Mouse (Mus musculus) myocyte (in vitro differentiated cells): ENCODE data around the gene Col4a2. TPM values are rescaled to one million over a fixed set of nuclear protein-coding genes. Genes with fewer than 3 reads are reported as not detected.

Experiments used
- H3K27me3 ChIP-seq: one replicate; pipeline ENCODE4 v1.6.1; 2011; ENCODE audit not compliant: control insufficient read depth, insufficient read depth, insufficient read length
- H3K36me3 ChIP-seq: one replicate; pipeline ENCODE4 v1.6.1; 2011; ENCODE audit not compliant: control insufficient read depth, insufficient read depth
- H3K4me2 ChIP-seq: one replicate; pipeline ENCODE4 v1.6.1; 2011; ENCODE audit warnings: low read depth, control low read depth
- H3K4me3 ChIP-seq: one replicate; pipeline ENCODE4 v1.5.1; 2011; ENCODE audit warnings: mild to moderate bottlenecking, control low read depth, moderate library complexity
- H3K79me2 ChIP-seq: one replicate; pipeline ENCODE4 v1.6.1; 2011; ENCODE audit not compliant: control insufficient read depth, insufficient read depth
- H3ac ChIP-seq: one replicate; pipeline ENCODE4 v1.6.1; 2011; ENCODE audit not compliant: control insufficient read depth, insufficient read length
- CEBPB ChIP-seq: IDR thresholded peaks from 2 replicates; pipeline ENCODE4 v1.6.1; 2011; ENCODE audit warnings: mild to moderate bottlenecking, moderate library complexity; ENCODE audit not compliant: poor library complexity, insufficient read depth, severe bottlenecking
- E2F4 ChIP-seq: IDR thresholded peaks from one replicate; pipeline ENCODE4 v1.6.1; 2011; ENCODE audit warnings: mild to moderate bottlenecking, control low read depth, moderate library complexity; ENCODE audit not compliant: insufficient read depth
- MAX ChIP-seq: IDR thresholded peaks from one replicate; pipeline ENCODE4 v1.6.1; 2011; ENCODE audit warnings: low read depth, mild to moderate bottlenecking, control low read depth
- MYOD1 ChIP-seq, 3 experiments: IDR thresholded peaks; one replicate each; pipeline ENCODE4 v1.6.1; 2011; ENCODE audit warnings: control low read depth in 2 of 3, low read depth in 2 of 3, mild to moderate bottlenecking in 2 of 3, moderate library complexity in 1 of 3; ENCODE audit not compliant: insufficient read length in 2 of 3, control insufficient read depth in 1 of 3
- MYOG ChIP-seq, 3 experiments: IDR thresholded peaks; one replicate each; pipeline ENCODE4 v1.6.1; 2011; ENCODE audit warnings: control low read depth in 2 of 3, low read depth in 2 of 3, mild to moderate bottlenecking in 2 of 3; ENCODE audit not compliant: insufficient read length in 2 of 3, control insufficient read depth in 1 of 3, insufficient read depth in 1 of 3
- POLR2A ChIP-seq: IDR thresholded peaks from one replicate; pipeline ENCODE4 v1.6.1; 2011; ENCODE audit warnings: low read depth, mild to moderate bottlenecking, control low read depth, moderate library complexity; ENCODE audit not compliant: insufficient read length
- POLR2AphosphoS2 ChIP-seq: IDR thresholded peaks from one replicate; pipeline ENCODE4 v1.6.1; 2011; ENCODE audit warnings: low read depth, control low read depth; ENCODE audit not compliant: insufficient read length
- REST ChIP-seq: IDR thresholded peaks from one replicate; pipeline ENCODE4 v1.6.1; 2011; ENCODE audit warnings: mild to moderate bottlenecking, control low read depth, moderate library complexity; ENCODE audit not compliant: insufficient read depth, insufficient read length
- SRF ChIP-seq: IDR thresholded peaks from one replicate; pipeline ENCODE4 v1.6.1; 2011; ENCODE audit warnings: low read depth; ENCODE audit not compliant: control insufficient read depth, insufficient read length
- TCF12 ChIP-seq: IDR thresholded peaks from one replicate; pipeline ENCODE4 v1.6.1; 2011; ENCODE audit warnings: mild to moderate bottlenecking, control low read depth; ENCODE audit not compliant: poor library complexity, insufficient read depth, severe bottlenecking
- TCF3 ChIP-seq: IDR thresholded peaks from one replicate; pipeline ENCODE4 v1.6.1; 2011; ENCODE audit warnings: low read depth, control low read depth; ENCODE audit not compliant: insufficient read length
- USF1 ChIP-seq: IDR thresholded peaks from one replicate; pipeline ENCODE4 v1.6.1; 2011; ENCODE audit warnings: low read depth, mild to moderate bottlenecking, control low read depth, moderate library complexity
- polyA plus RNA-seq: library from polyadenylated mRNA; unstranded; fragments of >200 nt; fragmentation: generic; extraction: Trizol; gene quantifications from one replicate; pipeline ENCODE4 v1.2.1, GENCODE M21; 2012; ENCODE audit warnings: missing spikeins

Gene Col4a2
- polyA plus RNA-seq, 1 experiment, result 47.3 TPM

- no peak overlapping the region for H3K4me3 ChIP-seq
- H3K27me3 ChIP-seq, result no peaks in the 10 kb centered on the region
- H3K79me2 ChIP-seq, result no peaks in the 10 kb centered on the region
- H3ac ChIP-seq, result no peak overlapping the region
- peak overlapping the region; percentile 74 for H3K4me2 ChIP-seq
- H3K36me3 ChIP-seq, result no peaks in the 10 kb centered on the region
- TF ChIP-seq MYOD1 (IDR thresholded peaks at IDR 0.05; ENCODE audit: control insufficient read depth in 1 of 3, insufficient read length in 2 of 3, low read depth in 2 of 3) (no peak), REST (no peak), TCF3 (no peak), CEBPB (no peak), SRF (no peak), TCF12 (no peak), MYOG (IDR thresholded peaks at IDR 0.05; ENCODE audit: control insufficient read depth in 1 of 3, insufficient read depth in 1 of 3, insufficient read length in 2 of 3, low read depth in 2 of 3) (no peak), POLR2A (no peak), E2F4 (no peak), USF1 (no peak), POLR2AphosphoS2 (no peak), MAX (no peak)
These were observed 68.9 kb downstream of the Col4a2 start for GRCm38 (mm10) chr8:11381544-11381943.

DNA sequence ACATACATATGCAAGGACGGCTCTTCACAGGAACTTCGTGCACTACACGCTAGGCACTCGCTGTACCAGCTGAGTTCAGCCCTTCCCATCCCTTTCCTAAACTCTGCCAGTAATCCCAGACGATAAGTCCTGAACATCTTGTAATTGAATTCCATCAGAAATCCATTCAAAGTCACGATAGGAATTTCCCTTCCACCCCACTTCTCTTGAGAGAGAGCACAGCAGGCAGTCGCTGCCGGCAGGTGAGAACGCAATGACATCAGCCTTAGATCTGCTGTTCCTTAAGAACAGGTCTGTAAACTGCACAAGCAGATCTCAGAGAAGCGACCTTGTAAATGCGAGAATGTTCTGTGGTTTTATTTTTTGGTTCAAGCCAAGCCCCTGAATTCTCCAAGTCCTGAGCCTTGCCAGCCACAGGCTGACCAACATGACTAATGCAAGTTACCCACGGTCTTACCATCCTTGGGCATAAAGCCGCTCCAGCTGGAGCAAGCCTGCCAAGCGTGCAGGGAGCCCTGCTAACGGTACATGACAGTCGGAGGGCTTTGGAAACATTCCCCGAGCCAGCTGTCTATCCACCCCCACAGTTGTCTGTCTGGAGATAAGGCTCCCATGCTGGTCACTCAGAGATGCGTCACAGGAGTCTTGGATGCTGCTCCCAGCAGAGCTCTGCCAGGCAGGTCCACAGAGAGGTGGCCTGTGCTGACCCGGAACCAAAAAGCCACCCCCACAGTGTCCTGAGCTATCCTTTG, 69.6 kb downstream of the Col4a2 start:
- no peak overlapping the region for H3K4me3 ChIP-seq
- no peaks in the 10 kb centered on the region for H3K36me3 ChIP-seq
- H3ac ChIP-seq, result no peak overlapping the region
- TF ChIP-seq REST (no peak), SRF (peak; percentile 96), MYOG (IDR thresholded peaks at IDR 0.05; ENCODE audit: control insufficient read depth in 1 of 3, insufficient read depth in 1 of 3, insufficient read length in 2 of 3, low read depth in 2 of 3) (peak; percentile 90 to 100 (median 98)), POLR2AphosphoS2 (no peak), USF1 (no peak), CEBPB (peak; percentile 32; the same call in 1 of the 2 replicates), TCF3 (peak; percentile 87), MYOD1 (IDR thresholded peaks at IDR 0.05; ENCODE audit: control insufficient read depth in 1 of 3, insufficient read length in 2 of 3, low read depth in 2 of 3) (peak; percentile 95 to 97 (median 96)), MAX (no peak), POLR2A (no peak), TCF12 (peak; percentile 99), E2F4 (no peak)
- H3K27me3 ChIP-seq, result no peaks in the 10 kb centered on the region
- H3K79me2 ChIP-seq, result no peaks in the 10 kb centered on the region
- peak overlapping the region; percentile 74 for H3K4me2 ChIP-seq

DNA sequence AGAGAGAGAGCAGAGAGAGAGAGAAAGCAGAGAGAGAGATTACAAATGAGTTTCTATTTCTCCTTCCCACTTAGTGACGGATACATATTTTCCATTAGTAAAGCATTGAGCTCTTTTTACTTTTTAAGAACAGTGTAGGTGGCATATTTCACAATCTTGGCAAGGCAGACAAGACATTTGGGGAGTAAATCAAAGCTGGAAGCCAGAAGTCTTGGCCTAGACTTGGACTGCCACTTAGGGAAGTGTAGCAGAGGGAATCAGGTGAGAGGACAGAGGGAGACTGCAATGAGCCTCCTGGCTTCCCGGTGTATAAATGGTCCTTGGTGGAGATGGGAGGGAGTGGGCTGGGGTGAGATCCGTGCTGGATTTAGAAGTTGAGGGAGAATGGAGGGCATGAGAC, 70.3 kb downstream of the Col4a2 start:
- H3K79me2 ChIP-seq, result no peaks in the 10 kb centered on the region
- TF ChIP-seq SRF, result no peak
- TF ChIP-seq TCF12, result no peak
- TF ChIP-seq REST, result no peak
- no peak for TF ChIP-seq MYOG (IDR thresholded peaks at IDR 0.05; ENCODE audit: control insufficient read depth in 1 of 3, insufficient read depth in 1 of 3, insufficient read length in 2 of 3, low read depth in 2 of 3)
- TF ChIP-seq MAX, result no peak
- no peak for TF ChIP-seq MYOD1 (IDR thresholded peaks at IDR 0.05; ENCODE audit: control insufficient read depth in 1 of 3, insufficient read length in 2 of 3, low read depth in 2 of 3)
- peak; percentile 78 for TF ChIP-seq CEBPB
- TF ChIP-seq POLR2A, result no peak
- no peak overlapping the region for H3ac ChIP-seq
- H3K36me3 ChIP-seq, result no peaks in the 10 kb centered on the region
- H3K27me3 ChIP-seq, result no peaks in the 10 kb centered on the region
- no peak overlapping the region for H3K4me3 ChIP-seq
- H3K4me2 ChIP-seq, result peak overlapping the region; percentile 47

DNA sequence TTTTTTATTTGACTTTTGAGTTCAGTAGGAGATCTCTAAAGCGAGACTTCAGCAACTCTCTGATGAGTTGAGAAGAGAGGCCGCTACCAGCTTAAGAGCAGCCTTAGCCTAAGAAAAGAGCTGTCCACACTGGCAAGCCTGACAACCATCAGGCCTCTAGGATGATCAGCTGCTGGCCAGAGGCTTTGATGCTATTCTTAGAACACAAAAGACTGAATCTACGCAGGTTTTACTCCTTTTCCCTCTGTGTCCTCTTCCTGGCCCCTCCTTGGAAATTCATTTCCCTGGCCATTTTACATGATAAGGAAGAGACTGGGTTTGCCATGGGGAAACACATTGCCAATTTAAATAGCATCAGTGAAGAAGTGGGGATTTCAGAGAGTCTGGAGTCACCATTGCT, 70.8 kb downstream of the Col4a2 start:
- no peaks in the 10 kb centered on the region for H3K79me2 ChIP-seq
- peak overlapping the region; percentile 47 for H3K4me2 ChIP-seq
- no peaks in the 10 kb centered on the region for H3K27me3 ChIP-seq
- H3K36me3 ChIP-seq, result no peaks in the 10 kb centered on the region
- H3K4me3 ChIP-seq, result no peak overlapping the region
- peak in 1 of 3 experiments; percentile 15 for TF ChIP-seq MYOG (IDR thresholded peaks at IDR 0.05; ENCODE audit: control insufficient read depth in 1 of 3, insufficient read depth in 1 of 3, insufficient read length in 2 of 3, low read depth in 2 of 3)
- TF ChIP-seq TCF12, result no peak
- H3ac ChIP-seq, result no peak overlapping the region

- no peaks in the 10 kb centered on the region for H3K36me3 ChIP-seq
- no peaks in the 10 kb centered on the region for H3K79me2 ChIP-seq
- H3K27me3 ChIP-seq, result no peaks in the 10 kb centered on the region
- H3ac ChIP-seq, result no peak overlapping the region
- no peak overlapping the region for H3K4me2 ChIP-seq
- no peak overlapping the region for H3K4me3 ChIP-seq
- TF ChIP-seq REST (no peak), TCF3 (no peak), MYOG (IDR thresholded peaks at IDR 0.05; ENCODE audit: control insufficient read depth in 1 of 3, insufficient read depth in 1 of 3, insufficient read length in 2 of 3, low read depth in 2 of 3) (no peak), POLR2AphosphoS2 (no peak), USF1 (no peak), POLR2A (no peak), TCF12 (no peak)
These were observed 72.2 kb downstream of the Col4a2 start for GRCm38 (mm10) chr8:11384841-11385240.
